Mouse (Mus musculus) kidney, postnatal 10 days (tissue): Measurements from ENCODE around the gene Rpl27.
"Not testable (repeated sequence)": the region's sequence is repeated elsewhere in the genome, so short reads cannot be mapped to it uniquely, and the experiment has no call there.

ENCODE experiments used
- DNase-seq: peaks from one replicate; pipeline ENCODE4 v3.0.0; 2021; ENCODE audit warnings: mixed read lengths

Gene Rpl27

DNA sequence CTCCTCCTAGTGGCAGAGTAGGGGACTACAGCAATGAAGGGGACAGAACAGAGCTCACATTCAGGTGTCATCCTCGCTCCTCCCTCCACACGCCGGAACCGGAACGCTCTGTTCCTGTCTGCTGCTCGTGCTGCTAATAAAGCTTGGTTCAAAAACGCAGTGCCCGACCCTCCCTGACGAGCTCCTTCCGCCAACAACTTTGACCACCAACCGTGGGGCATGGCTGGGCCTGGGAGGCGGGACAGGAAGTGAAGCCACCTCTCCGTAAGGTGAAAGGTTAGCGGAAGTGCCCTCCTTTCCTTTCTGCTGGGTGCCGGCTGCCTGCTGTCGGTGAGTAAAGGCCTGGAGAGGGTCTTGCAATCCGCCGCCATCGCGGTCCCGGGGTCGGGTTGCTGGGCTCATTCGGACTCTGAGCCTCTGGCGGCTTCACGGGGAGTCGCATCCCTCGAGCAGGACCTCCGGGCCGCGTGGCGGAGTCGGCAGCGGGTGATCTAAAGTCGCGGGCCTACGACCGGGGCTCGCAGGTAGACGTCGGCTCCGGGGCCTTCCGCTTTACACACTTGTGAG is at the start of gene Rpl27:
Rpl27 (plus strand) TSS at position 172 of the 567 bp plus-strand sequence.
- DNase-seq, result peak; percentile 97

DNA sequence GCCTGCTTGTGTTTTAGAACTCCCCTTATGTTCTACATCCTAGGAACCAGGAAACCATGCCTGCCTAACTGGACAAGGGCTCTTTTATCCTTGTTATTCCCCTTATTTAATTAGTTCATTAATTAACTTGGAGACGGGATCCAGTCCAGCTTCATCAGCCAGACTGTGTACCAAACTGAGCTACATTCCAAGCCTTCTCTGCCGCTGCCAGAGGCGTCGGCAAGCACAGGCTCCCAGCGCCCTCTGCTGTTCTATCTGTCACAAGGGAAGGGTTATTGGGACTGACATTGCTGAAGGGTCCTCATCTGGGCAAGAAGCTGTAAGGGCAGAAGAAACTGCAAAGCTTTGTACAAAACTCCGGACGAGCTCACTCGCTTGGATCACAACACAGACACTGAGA is 47.0 kb upstream of the Rpl27 start:
- DNase-seq, result peak; percentile 92

DNA sequence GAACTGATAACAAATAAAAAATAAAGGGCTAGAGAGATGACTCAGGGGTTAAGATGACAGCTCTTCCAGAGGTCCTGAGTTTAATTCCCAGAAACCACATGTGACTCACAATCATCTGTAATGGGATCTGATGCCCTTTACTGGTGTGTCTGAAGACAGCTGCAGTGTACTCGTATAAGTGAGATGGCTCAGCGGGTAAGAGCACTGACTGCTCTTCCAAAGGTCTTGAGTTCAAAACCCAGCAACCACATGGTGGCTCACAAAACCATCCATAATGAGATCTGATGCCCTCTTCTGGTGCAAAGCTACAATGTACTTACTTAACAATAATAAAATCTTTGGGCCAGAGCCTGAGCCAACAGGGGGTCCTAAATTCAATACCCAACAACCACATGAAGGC is 26.8 kb upstream of the Rpl27 start:
- no peak for DNase-seq

DNA sequence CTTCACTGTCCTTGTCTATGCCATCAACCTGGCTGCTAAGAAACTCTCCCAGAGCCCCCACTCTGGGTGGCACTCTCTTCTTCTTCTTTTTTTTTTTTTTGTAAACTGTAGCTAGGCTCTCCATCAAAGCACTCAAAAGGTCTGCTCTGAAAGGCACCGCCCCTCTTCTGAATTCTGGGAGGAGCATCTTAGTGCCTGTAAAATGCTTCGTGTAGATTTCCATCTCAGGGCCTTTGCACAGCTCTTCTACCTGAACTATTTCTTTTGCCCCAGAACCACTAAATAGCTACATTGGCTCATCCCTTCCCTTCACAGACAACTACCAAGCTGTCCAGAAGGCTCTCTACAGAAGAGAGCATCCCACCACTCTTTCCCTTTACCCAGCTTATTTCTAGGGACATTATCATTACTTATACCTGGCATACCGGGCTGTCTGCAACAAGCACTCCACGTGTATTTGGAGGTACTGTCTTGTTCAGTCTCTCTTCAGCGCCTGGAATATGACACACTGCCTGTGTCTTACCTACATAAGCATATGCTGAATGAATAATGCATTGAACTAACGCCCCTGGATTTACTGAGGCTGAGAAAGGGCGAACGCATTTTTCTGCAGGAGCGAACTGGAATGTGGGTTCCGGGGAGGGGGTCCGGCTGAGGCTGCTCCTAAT is 25.5 kb upstream of the Rpl27 start:
- no peak for DNase-seq

DNA sequence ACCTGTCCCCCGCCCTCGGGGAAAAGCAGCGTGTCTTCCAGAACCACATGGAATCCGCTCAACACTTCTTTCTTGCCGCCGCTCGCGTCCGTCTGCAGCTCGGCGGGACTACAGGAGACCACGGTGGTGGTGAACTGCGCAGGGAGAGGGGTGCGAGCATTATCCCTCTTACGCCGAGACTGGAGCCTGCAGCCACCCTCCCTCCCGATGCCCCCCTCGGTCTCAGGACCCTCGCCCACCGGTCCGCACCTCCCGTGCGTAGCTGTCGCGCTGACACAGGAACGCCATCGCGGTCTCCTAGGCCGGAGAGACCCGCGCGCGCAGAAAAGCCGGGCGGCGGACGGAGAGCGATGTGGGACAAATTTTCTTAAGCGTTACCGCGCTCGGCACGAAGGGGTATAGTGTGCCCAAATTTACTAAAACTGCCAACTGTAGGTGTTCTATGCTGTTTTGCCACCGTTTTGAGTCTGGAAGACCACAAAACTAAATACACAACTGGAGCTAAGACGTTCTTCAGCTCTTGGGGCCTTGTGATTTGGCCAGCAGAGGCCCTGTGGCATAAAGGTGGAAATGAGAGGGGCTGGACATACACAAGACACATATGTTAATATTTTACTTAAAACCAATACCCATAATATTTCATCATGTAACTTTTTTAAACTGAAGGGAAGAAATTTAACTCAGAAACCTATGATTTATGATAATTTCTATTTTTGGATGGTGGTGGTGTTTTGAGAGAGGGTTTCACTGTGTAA is 24.8 kb upstream of the Rpl27 start, which contains the start of gene Aarsd1:
Aarsd1 (minus strand) TSS at position 515 of the 755 bp plus-strand sequence.
- DNase-seq, result peak; percentile 92

DNA sequence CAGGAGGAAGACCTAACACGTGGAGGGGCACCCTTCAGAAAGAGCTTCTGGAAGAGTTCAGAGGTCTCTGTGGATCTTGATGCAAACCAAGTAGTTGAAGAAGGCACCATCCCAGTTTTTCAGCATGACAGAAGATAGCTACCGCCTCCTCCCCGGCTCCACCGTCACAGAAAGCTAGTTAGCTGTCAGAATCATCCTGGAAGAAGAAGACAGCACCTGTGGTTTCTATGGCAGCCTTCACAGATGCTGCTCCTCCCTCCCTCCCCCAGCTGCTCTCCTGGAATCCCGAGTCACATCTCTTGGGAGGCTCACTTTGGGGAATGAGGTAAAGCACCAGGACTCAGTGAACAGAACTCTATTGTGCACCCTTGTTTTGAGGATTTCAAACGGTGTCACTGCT is 23.1 kb upstream of the Rpl27 start:
- DNase-seq, result no peak

DNA sequence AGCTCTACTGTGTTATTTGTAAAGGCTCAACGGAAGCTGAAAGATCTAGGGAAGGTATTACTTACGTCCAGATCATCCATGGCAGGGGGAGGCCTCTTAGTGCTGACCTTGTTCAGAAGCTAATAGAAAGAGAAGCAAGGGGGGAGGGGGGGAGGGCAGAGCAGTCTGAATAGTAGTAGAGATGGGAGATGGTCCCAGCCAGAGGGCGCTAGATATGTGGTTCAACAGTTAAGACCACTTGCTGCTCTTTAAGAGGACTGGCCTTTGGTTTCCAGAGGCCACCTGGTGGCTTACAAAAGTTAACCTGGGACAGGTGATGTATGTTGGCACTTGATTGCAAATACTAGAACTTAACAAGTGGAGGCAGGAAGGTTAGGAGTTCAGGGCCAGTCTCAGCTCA is 22.5 kb upstream of the Rpl27 start:
- DNase-seq, result peak; percentile 38

DNA sequence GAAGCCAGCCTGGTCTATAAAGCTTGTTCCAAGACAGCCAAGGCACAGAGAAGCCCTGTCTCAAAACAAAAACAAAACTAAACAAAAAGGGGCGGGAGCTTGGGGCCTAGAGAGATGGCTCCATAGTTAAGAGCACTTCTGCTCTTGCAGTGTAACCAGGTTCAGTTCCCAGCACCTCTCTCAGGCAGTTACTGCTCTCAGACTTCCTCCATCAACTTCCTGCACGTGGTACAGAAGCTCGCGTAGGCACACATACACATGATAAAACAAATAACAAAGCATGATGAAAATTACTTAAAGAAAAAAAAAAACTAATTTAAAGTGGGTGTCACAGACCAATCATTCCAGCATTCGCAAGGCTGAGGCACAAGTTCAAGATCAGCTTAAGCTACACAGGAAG is 21.9 kb upstream of the Rpl27 start:
- no peak for DNase-seq

DNA sequence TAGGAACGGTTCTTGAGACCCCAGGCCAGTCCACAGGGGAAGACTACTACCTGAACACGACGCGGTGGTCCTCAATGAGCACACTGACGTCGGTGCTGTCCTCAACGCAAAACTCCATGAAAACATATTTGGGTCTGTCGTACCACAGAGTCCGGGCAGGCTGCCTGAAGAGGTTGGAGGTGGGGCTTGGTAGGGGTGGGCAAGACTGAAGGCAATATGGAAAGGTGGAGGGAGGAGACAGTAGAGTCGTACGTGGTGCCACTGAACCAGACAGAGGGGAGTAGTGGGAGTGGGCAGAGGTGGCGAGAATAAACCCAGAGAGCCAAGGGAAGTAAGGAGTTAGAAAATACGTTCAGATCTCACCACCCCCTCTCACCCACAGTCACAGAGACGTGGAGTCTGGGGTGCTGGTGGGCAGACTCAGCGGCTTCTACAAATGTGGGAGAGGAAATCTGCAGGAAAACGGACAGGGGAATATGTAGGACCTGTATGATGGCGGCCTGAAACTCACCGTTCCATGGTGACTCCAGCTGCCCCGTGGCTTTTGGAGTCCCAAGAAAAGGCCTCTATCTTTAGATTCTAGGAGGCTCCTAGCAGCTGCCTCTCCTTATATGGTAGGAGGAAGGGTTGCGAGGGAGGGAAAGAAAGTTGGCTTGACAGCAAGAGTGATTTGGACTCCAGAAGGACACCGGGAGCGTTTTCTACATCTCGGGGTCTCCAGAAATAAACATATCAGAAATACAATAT is 17.8 kb upstream of the Rpl27 start, which contains the start of gene Gm27029:
Gm27029 (minus strand) TSS at position 692 of the 747 bp plus-strand sequence.
- peak; percentile 47 for DNase-seq

DNA sequence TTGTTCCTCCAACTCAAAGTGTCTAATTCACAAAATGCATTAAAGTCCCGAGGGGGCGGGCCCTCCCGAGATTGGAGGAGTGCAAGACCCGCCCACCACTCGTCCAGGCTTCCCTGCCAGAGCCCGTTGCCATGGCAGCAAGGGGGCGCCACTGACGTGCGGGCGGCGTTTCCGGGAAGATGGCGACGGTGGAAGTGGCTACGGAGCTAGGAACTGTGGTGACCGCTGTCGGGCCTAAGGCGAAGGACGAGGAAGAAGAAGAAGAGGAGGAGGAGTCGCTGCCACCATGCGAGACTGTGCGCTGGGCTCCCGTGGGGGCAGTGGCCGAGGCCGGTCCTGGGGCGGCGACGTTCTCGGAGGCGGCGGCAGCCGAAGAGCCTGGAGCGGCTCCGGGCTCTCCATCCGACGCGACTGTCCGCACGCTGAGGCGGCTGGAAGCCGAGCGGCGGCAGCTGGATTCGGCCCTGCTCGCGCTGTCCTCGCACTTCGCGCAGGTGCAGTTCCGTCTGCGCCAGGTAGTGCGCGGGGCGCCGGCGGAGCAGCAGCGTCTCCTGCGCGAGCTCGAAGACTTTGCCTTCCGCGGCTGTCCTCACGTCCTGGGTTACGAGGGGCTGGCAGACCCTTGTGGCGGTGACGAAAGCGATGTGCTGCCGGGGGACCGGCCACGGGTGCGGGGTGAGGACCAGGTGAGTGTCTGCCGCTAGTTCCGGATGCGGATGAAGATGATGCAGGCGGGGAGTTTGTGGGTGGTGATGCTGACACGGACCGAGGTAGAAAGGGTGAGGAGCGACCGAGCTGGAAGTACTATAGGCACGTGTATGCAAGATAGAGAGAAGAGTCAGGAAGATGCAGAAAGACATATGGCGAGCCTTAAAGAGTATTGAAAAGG is 16.9 kb upstream of the Rpl27 start, which contains the start of the genes Rundc1 and Ptges3l:
Rundc1 (plus strand) TSS at position 161 of the 889 bp plus-strand sequence.
Ptges3l (minus strand) TSS at position 409 of the 889 bp plus-strand sequence.
- DNase-seq, result peak; percentile 100

DNA sequence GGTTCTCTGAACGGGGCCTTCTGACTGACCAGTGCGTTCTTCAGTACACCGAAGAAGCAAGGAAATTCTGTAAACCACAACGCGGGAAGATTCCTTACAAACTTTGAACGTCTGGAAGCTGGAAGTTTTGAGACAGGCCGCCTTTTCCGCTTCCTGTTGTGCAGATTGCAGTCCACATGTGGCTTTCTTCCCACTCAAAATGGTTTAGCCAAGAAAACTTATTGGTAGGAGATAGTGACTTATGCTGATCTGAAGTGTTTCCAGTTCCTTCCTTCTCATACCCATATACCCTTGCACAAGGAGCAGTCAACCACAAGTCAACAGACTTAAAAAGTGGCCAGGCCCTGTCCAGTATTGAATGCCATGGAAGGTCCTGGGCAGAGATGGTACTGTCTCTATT is 15.9 kb upstream of the Rpl27 start:
- peak; percentile 10 for DNase-seq

DNA sequence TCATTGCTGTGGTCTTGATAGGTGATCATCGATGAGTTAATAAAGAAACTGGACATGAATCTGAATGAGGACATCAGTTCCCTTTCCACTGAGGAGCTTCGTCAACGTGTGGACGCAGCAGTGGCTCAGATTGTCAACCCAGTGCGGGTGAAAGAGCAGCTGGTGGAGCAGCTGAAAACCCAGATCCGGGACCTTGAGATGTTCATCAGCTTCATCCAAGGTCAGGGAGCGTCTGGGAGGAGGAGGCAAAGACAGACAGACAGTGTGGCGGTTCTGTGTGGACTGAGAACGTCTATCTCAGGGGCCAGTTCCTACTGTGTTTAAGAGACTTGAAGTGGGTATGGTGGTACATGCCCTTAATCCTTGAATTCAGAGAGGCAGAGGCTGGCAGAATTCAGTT is 10.8 kb upstream of the Rpl27 start:
- DNase-seq, result no peak

DNA sequence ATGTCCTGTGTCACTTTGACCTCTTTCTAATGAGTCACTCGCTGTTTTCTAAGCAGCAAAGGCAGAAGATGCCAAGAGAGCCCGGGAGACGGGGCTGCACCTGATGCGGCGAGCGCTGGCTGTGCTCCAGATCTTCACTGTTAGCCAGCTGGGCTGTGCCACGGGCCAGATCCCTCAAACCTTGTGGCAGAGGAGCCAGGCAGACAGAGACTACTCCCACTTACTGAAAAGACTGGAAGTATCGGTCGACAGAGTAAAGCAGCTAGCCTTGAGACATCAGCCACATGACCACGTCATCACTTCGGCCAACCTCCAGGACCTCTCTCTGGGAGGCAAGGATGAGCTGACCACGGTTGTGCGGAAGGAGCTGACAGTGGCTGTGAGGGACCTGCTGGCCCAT is 8.7 kb upstream of the Rpl27 start:
- no peak for DNase-seq

DNA sequence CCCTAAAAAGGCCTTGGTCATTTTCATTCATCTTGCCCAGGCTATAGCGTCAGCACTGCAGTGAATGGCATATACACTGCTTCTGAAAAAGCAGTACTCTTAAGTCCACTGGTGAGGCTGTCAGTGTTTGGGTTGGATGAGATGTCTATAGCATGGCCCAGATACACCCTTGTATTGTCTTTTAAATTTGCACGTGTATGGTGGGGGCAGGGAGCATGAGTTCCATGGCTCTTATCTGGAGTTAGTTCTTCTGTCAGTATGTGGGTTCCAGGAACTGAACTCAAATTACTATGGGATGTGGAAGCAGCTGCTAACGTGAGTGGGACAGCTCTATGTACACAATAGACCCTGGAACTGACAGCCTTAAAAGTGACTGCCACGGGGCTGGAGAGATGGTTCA is 6.3 kb upstream of the Rpl27 start:
- no peak for DNase-seq

DNA sequence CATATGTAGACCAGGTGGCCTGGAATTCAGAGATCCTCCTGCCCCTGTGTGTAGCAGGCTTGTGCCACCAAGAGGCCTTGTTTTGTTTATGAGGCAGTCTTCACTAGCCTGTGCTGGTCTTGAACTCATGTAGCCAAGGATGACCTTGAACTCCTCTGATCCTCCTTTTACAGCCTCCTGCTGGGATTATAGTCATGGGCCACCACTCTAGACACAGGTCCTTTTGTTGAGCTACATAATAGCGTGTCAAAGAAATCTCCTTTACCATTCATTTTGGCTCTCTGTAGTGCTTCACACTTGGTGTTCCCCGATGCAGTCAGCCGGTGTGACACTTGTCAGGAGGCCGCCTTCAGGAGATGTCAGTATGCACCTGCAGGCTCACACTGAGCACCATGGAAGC is 5.2 kb upstream of the Rpl27 start:
- DNase-seq, result no peak

DNA sequence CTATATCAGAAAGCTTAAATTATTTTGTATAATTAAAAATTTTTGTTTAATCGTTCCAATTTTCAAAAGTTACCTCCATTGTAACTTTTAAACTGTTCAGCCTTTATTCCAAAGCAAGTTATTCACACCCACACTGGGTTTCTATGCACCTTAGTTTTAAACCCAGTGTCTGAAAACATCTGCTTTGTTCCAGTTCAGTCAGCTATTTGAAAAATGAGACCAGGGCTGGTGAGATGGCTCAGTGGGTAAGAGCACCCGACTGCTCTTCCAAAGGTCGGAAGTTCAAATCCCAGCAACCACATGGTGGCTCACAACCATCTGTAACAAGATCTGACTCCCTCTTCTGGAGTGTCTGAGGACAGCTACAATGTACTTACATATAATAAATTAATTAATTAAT is 4.1 kb upstream of the Rpl27 start:
- DNase-seq, result not testable (repeated sequence)

DNA sequence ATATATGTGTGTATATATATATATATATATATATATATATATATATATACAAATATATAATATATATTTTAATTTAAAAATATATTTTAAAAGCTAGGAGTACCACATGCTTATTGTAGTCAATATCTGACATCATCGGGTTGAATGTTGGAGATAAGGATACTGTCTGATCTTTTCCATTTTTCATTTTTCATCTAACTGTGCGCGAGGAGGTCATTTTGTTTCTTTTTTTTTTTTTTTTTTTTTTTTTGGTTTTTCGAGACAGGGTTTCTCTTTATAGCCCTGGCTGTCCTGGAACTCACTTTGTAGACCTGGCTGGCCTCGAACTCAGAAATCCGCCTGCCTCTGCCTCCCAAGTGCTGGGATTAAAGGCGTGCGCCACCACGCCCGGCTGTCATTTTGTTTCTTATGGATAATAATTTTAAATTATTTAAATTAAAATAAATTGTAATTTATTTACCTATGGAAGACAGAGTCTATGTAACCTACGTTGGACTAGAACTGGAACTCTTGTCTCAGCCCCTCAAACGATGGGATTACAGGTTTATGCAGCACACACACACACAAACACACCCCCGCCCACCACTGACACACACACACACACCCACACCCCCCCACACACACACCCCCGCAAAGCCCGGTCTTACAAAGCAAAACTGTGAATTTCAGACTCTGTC is 510 bp upstream of the Rpl27 start:
- peak; percentile 15 for DNase-seq

DNA sequence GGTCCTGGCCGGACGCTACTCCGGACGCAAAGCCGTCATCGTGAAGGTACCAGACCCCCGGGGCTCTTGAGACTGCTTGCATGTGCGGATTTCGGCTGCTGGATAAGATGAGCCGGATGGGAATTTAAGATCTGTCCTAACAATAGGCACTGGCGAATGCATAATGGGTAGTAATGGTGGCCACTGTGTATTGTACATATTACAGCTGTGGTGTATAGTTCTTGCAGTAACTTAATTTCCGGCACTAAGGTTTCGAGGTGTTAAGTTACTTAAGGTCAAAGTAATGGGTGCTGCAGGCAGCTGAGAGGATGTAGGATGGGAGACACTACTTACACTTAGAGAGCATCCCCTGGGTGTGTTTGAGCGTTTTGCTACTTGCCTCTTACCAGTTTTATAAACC is 662 bp downstream of the Rpl27 start:
- DNase-seq, result no peak

DNA sequence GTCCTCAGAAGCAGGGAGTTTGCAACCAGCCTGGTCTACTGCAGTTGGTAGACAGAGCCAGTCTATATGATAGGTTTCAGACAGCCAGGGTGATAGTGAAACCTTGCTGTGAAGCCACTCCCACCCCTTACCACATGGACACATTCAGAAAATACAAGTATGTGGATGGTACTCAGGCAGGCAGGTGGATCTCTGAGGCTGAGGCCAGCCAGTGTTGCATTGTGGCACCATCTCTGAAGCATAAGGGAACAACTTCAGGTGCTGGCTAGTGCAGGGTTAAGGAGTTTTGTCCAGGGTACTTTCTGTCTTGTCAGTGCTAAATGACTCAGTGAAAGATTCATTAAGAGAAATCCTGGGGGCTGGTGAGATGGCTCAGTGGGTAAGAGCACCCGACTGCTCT is 4.2 kb downstream of the Rpl27 start:
- DNase-seq, result no peak

DNA sequence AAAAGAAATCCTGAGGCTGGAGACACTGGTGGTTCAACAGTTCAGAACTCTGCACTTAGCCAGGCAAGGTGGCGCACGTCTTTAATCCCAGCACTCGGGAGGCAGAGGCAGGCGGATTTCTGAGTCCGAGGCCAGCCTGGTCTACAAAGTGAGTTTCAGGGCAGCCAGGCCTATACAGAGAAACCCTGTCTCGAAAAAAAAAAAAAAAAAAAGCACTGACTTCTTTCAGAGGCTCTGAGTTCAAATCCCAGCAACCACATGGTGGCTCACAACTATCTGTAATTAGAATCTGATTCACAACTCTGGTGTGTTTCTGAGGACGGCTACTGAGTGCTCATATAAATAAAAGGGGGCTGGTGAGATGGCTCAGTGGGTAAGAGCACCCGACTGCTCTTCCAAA is 4.8 kb downstream of the Rpl27 start:
- not testable (repeated sequence) for DNase-seq

DNA sequence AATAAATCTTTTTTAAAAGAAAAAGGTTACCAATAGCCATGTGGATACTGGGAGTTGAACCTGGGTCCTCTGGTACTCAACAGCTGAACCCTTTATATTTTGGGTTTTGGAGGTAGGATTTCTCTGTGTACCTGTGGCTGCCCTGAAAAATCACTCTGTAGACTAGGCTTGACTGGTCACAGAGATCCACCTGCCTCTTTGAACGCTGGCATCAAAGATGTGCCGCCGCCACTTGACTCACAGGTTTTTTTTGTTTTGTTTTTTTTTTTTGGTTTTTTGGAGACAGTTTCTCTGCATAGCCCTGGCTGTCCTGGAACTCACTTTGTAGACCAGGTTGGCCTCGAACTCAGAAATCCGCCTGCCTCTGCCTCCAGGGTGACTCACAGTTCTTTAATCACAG is 5.7 kb downstream of the Rpl27 start:
- DNase-seq, result no peak
